Mouse (Mus musculus): ENCODE measurements around the gene Ltbr. TPM values are rescaled to one million over a fixed set of nuclear protein-coding genes. Genes with fewer than 3 reads are reported as not detected.

The Ltbr gene
- total and polyA plus RNA-seq, 2 experiments from 2014 or later, result 18.1 to 34.4 TPM

GRCm38 (mm10) chr6:125334356-125334755 is 20.7 kb upstream of the Ltbr start:
- DNase-seq (ENCODE audit: low spot score) (no peak), ATAC-seq (no peak)
- H3K27me3 ChIP-seq (ENCODE audit: insufficient read depth, low read length), result no peaks in the 10 kb centered on the region
- no peak overlapping the region for H3K9ac ChIP-seq (replicated peaks; ENCODE audit: low read length)
- H3K9me3 ChIP-seq (ENCODE audit: low read length), result no peaks in the 10 kb centered on the region
- no peaks in the 10 kb centered on the region; the same call in 1 of the 2 replicates for H3K4me1 ChIP-seq (ENCODE audit: insufficient read depth, low read length)
- H3K27ac ChIP-seq, result no peak overlapping the region
- no peak for TF ChIP-seq CTCF (IDR thresholded peaks at IDR 0.05; ENCODE audit: low read depth)
- no peak overlapping the region for H3K4me2 ChIP-seq (ENCODE audit: low read depth, low read length)
- 70% methylated on average over 2 of the region's 2 CpGs for WGBS
- H3K4me3 ChIP-seq (ENCODE audit: low read length), result no peak overlapping the region
- H3K36me3 ChIP-seq (ENCODE audit: insufficient read depth, low read length), result no peaks in the 10 kb centered on the region

- Histone ChIP-seq H3K9me3 (ENCODE audit: low read length) (no peaks in the 10 kb centered on the region), H3K9ac (replicated peaks; ENCODE audit: low read length) (no peak overlapping the region), H3K4me2 (ENCODE audit: low read depth, low read length) (no peak overlapping the region), H3K27me3 (ENCODE audit: insufficient read depth, low read length) (no peaks in the 10 kb centered on the region), H3K4me3 (ENCODE audit: low read length) (no peak overlapping the region), H3K27ac (no peak overlapping the region), H3K36me3 (ENCODE audit: insufficient read depth, low read length) (no peaks in the 10 kb centered on the region), H3K4me1 (ENCODE audit: insufficient read depth, low read length) (no peaks in the 10 kb centered on the region; the same call in 1 of the 2 replicates)
- no peak for TF ChIP-seq CTCF (IDR thresholded peaks at IDR 0.05; ENCODE audit: low read depth)
- DNase-seq (ENCODE audit: low spot score), result no peak
- WGBS, result 78% methylated on average over 14 of the region's 14 CpGs
- no peak for ATAC-seq
Observed at GRCm38 (mm10) chr6:125333112-125333899, 19.6 kb upstream of the Ltbr start.

- WGBS, result 1% methylated on average over 39 of the region's 39 CpGs
- Histone ChIP-seq H3K27ac (peak overlapping the region; percentile 48; the same call in 1 of the 2 replicates), H3K4me2 (ENCODE audit: low read depth, low read length) (peak overlapping the region; percentile 92), H3K4me3 (ENCODE audit: low read length) (peak overlapping the region; percentile 44), H3K9ac (replicated peaks; ENCODE audit: low read length) (peak overlapping the region; percentile 55), H3K4me1 (ENCODE audit: insufficient read depth, low read length) (no peaks in the 10 kb centered on the region; the same call in 1 of the 2 replicates), H3K9me3 (ENCODE audit: low read length) (no peaks in the 10 kb centered on the region), H3K36me3 (ENCODE audit: insufficient read depth, low read length) (no peaks in the 10 kb centered on the region), H3K27me3 (ENCODE audit: insufficient read depth, low read length) (no peaks in the 10 kb centered on the region)
- ATAC-seq (peak; percentile 89), DNase-seq (ENCODE audit: low spot score) (peak; percentile 82)
- TF ChIP-seq CTCF (IDR thresholded peaks at IDR 0.05; ENCODE audit: low read depth), result no peak
Observed at GRCm38 (mm10) chr6:125330626-125331326, 17.1 kb upstream of the Ltbr start.

GRCm38 (mm10) chr6:125328243-125328642 is 14.6 kb upstream of the Ltbr start:
- Histone ChIP-seq H3K9me3 (ENCODE audit: low read length) (no peaks in the 10 kb centered on the region), H3K4me1 (ENCODE audit: insufficient read depth, low read length) (no peaks in the 10 kb centered on the region; the same call in 1 of the 2 replicates), H3K27me3 (ENCODE audit: insufficient read depth, low read length) (no peaks in the 10 kb centered on the region), H3K36me3 (ENCODE audit: insufficient read depth, low read length) (no peaks in the 10 kb centered on the region), H3K9ac (replicated peaks; ENCODE audit: low read length) (no peak overlapping the region), H3K27ac (no peak overlapping the region), H3K4me3 (ENCODE audit: low read length) (no peak overlapping the region), H3K4me2 (ENCODE audit: low read depth, low read length) (no peak overlapping the region)
- 0 out of 2 replicates have a peak, but pooled peaks have one; percentile 4 for TF ChIP-seq CTCF (IDR thresholded peaks at IDR 0.05; ENCODE audit: low read depth)
- DNase-seq (ENCODE audit: low spot score) (no peak), ATAC-seq (no peak)
- WGBS, result 83% methylated on average over 5 of the region's 5 CpGs

- WGBS, result 64% methylated on average over 6 of the region's 6 CpGs
- Histone ChIP-seq H3K9me3 (ENCODE audit: low read length) (no peaks in the 10 kb centered on the region), H3K4me2 (ENCODE audit: low read depth, low read length) (no peak overlapping the region), H3K4me3 (ENCODE audit: low read length) (no peak overlapping the region), H3K9ac (replicated peaks; ENCODE audit: low read length) (no peak overlapping the region), H3K36me3 (ENCODE audit: insufficient read depth, low read length) (no peaks in the 10 kb centered on the region), H3K27ac (no peak overlapping the region), H3K4me1 (ENCODE audit: insufficient read depth, low read length) (peaks cover 3% of the 10 kb centered on the region), H3K27me3 (ENCODE audit: insufficient read depth, low read length) (peaks cover 12% of the 10 kb centered on the region; the same call in 1 of the 2 replicates)
- DNase-seq (ENCODE audit: low spot score) (no peak), ATAC-seq (no peak)
- no peak for TF ChIP-seq CTCF (IDR thresholded peaks at IDR 0.05; ENCODE audit: low read depth)
Observed at GRCm38 (mm10) chr6:125325337-125325736, 11.7 kb upstream of the Ltbr start.

GRCm38 (mm10) chr6:125323547-125323946 is 9.9 kb upstream of the Ltbr start:
- peaks cover 3% of the 10 kb centered on the region; the same call in 1 of the 2 replicates for H3K4me1 ChIP-seq (ENCODE audit: insufficient read depth, low read length)
- 76% methylated on average over 6 of the region's 6 CpGs for WGBS

More at GRCm38 (mm10) chr6:125323547-125323946, 9.9 kb upstream of the Ltbr start:
- H3K9ac ChIP-seq (replicated peaks; ENCODE audit: low read length), result no peak overlapping the region
- no peak overlapping the region for H3K4me3 ChIP-seq (ENCODE audit: low read length)
- H3K9me3 ChIP-seq (ENCODE audit: low read length), result no peaks in the 10 kb centered on the region
- H3K27me3 ChIP-seq (ENCODE audit: insufficient read depth, low read length), result peaks cover 21% of the 10 kb centered on the region; the same call in 1 of the 2 replicates
- no peak overlapping the region for H3K27ac ChIP-seq
- H3K4me2 ChIP-seq (ENCODE audit: low read depth, low read length), result no peak overlapping the region
- no peak for DNase-seq (ENCODE audit: low spot score)
- no peaks in the 10 kb centered on the region for H3K36me3 ChIP-seq (ENCODE audit: insufficient read depth, low read length)
- no peak for TF ChIP-seq CTCF (IDR thresholded peaks at IDR 0.05; ENCODE audit: low read depth)
- ATAC-seq, result no peak
